Mouse (Mus musculus) testis, postnatal 10 days (tissue): ENCODE results near the gene Gm20388.

Source experiments
- DNase-seq: peaks from one replicate; pipeline ENCODE4 v3.0.0; 2021; ENCODE audit warnings: low spot score

Gene Gm20388

GRCm38 (mm10) chr8:122282501-122283355 is 2372.1 kb downstream of the Gm20388 start:
- DNase-seq = peak; percentile 77

- peak; percentile 76 for DNase-seq
Observed at GRCm38 (mm10) chr8:122283356-122284202, 2372.9 kb downstream of the Gm20388 start.

- no peak for DNase-seq
Observed at GRCm38 (mm10) chr8:122284203-122284658, 2373.6 kb downstream of the Gm20388 start.

- no peak for DNase-seq
Observed at GRCm38 (mm10) chr8:122284659-122285261, 2374.1 kb downstream of the Gm20388 start.

GRCm38 (mm10) chr8:122285727-122286126 is 2375.1 kb downstream of the Gm20388 start:
- DNase-seq = no peak

GRCm38 (mm10) chr8:122286899-122287298 is 2376.3 kb downstream of the Gm20388 start:
- no peak for DNase-seq

GRCm38 (mm10) chr8:122287742-122288141 is 2377.1 kb downstream of the Gm20388 start:
- no peak for DNase-seq

GRCm38 (mm10) chr8:122288344-122288743 is 2377.7 kb downstream of the Gm20388 start:
- DNase-seq = no peak

GRCm38 (mm10) chr8:122291075-122291474 is 2380.4 kb downstream of the Gm20388 start:
- DNase-seq = no peak

GRCm38 (mm10) chr8:122291549-122291948 is 2380.9 kb downstream of the Gm20388 start:
- no peak for DNase-seq

GRCm38 (mm10) chr8:122293484-122293883 is 2382.8 kb downstream of the Gm20388 start:
- DNase-seq = no peak

- DNase-seq = no peak
Observed at GRCm38 (mm10) chr8:122294273-122294683, 2383.6 kb downstream of the Gm20388 start.

GRCm38 (mm10) chr8:122295389-122295788 is 2384.7 kb downstream of the Gm20388 start:
- no peak for DNase-seq

- peak; percentile 56 for DNase-seq
Observed at GRCm38 (mm10) chr8:122296173-122297001, 2385.7 kb downstream of the Gm20388 start.

GRCm38 (mm10) chr8:122299581-122300254 is 2389.1 kb downstream of the Gm20388 start:
- no peak for DNase-seq

GRCm38 (mm10) chr8:122301081-122301480 is 2390.4 kb downstream of the Gm20388 start:
- DNase-seq = no peak

GRCm38 (mm10) chr8:122301866-122302265 is 2391.2 kb downstream of the Gm20388 start:
- DNase-seq = no peak

GRCm38 (mm10) chr8:122303451-122303850 is 2392.8 kb downstream of the Gm20388 start:
- DNase-seq = no peak

- DNase-seq = no peak
Observed at GRCm38 (mm10) chr8:122304058-122304457, 2393.4 kb downstream of the Gm20388 start.

GRCm38 (mm10) chr8:122306660-122307399 is 2396.2 kb downstream of the Gm20388 start:
- no peak for DNase-seq
